Mouse (Mus musculus): ENCODE measurements around the gene Tpm3. TPM values are rescaled to one million over a fixed set of nuclear protein-coding genes. Genes with fewer than 3 reads are reported as not detected.
A peak's percentile ranks its signal among the peaks of the same experiment; 100 is the strongest.

Gene Tpm3
- total and polyA plus RNA-seq, 3 experiments, result 205 to 274 (median 273) TPM

DNA sequence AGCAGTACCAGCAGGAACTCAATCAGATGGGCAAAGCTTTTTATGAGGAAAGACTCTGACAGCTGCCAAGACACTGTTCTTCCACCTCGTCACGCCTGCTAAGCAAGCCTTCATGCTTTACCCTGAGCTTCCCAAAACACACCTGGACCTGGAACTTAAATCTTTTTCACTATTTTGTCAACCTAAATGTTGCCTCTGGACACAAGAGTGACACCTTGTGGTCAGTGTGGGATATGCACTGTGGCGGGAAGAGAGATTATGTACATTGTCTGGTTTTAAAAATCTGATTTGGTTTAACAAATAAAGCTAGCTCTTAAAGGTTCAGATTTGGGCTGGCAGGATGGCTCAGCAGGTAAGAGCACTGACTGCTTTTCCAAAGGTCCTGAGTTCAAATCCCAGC lies 6.9 kb upstream of the Tpm3 start:
- Histone ChIP-seq H3K4me3 (ENCODE audit: control insufficient read depth in 1 of 2, insufficient read depth in 1 of 2, low read depth in 2 of 2, low read length in 2 of 2) (no peak overlapping the region), H3K9me3 (replicated peaks; ENCODE audit: insufficient read depth, low read length) (no peaks in the 10 kb centered on the region), H3K27ac (ENCODE audit: control insufficient read depth, low read depth, low read length) (no peak overlapping the region), H3K36me3 (ENCODE audit: control insufficient read depth in 1 of 2, insufficient read depth in 2 of 2, low read length in 2 of 2) (peaks cover 0 to 2% of the 10 kb centered on the region in 2 experiments; a peak in 1 of 4 replicates), H3K9ac (ENCODE audit: control insufficient read depth, low read depth, low read length, poor library complexity, severe bottlenecking) (no peak overlapping the region), H3K27me3 (ENCODE audit: control insufficient read depth in 1 of 2, insufficient read depth in 2 of 2, low read length in 2 of 2) (no peaks in the 10 kb centered on the region), H3K79me2 (ENCODE audit: control insufficient read depth, insufficient read depth, low read length, poor library complexity) (no peaks in the 10 kb centered on the region), H3K4me1 (ENCODE audit: control insufficient read depth in 1 of 2, insufficient read depth in 2 of 2, low read length in 2 of 2) (no peaks in the 10 kb centered on the region)
- peak; percentile 52 for TF ChIP-seq RAD21 (IDR thresholded peaks at IDR 0.05; ENCODE audit: low read depth, low read length)
- TF ChIP-seq HCFC1 (IDR thresholded peaks at IDR 0.05; ENCODE audit: low read depth, low read length), result no peak
- no peak for TF ChIP-seq MAX (IDR thresholded peaks at IDR 0.05; ENCODE audit: low read length)
- peak; percentile 62; the same call in 1 of the 2 replicates for TF ChIP-seq RCOR1 (IDR thresholded peaks at IDR 0.05; ENCODE audit: low read depth, low read length)
- no peak for TF ChIP-seq CHD1 (IDR thresholded peaks at IDR 0.05; ENCODE audit: low read depth, low read length)
- no peak for TF ChIP-seq MXI1 (IDR thresholded peaks at IDR 0.05; ENCODE audit: low read depth, low read length)
- no peak for TF ChIP-seq EP300 (IDR thresholded peaks at IDR 0.05; ENCODE audit: low read depth in 1 of 2, low read length in 2 of 2)
- TF ChIP-seq CTCF (IDR thresholded peaks at IDR 0.05 in 2 of 3, conservative IDR thresholded peaks at IDR 0.05 in 1 of 3; ENCODE audit: control insufficient read depth in 1 of 3, insufficient read depth in 1 of 3, low read depth in 2 of 3, low read length in 3 of 3, poor library complexity in 1 of 3, severe bottlenecking in 1 of 3), result peak; percentile 67 to 99 (median 85)
- TF ChIP-seq USF2 (IDR thresholded peaks at IDR 0.05; ENCODE audit: borderline replicate concordance in 1 of 2, insufficient read depth in 1 of 2, low read depth in 1 of 2, low read length in 2 of 2), result no peak
- TF ChIP-seq MAZ (IDR thresholded peaks at IDR 0.05; ENCODE audit: low read depth, low read length), result no peak
- TF ChIP-seq POLR2A (IDR thresholded peaks at IDR 0.05; ENCODE audit: control insufficient read depth in 1 of 2, insufficient read depth in 1 of 2, low read depth in 1 of 2, low read length in 2 of 2, poor library complexity in 1 of 2), result no peak
- no peak for TF ChIP-seq NRF1 (IDR thresholded peaks at IDR 0.05; ENCODE audit: insufficient read depth, low read depth, low read length, poor library complexity, severe bottlenecking)
- TF ChIP-seq NELFE (IDR thresholded peaks at IDR 0.05; ENCODE audit: low read depth, low read length), result no peak
- no peak for TF ChIP-seq USF1 (IDR thresholded peaks at IDR 0.05; ENCODE audit: low read depth, low read length)
- TF ChIP-seq E2F4 (IDR thresholded peaks at IDR 0.05; ENCODE audit: borderline replicate concordance, low read depth, low read length), result no peak
- TF ChIP-seq TAL1 (IDR thresholded peaks at IDR 0.05; ENCODE audit: low read length), result no peak
- no peak for TF ChIP-seq POLR2AphosphoS2 (IDR thresholded peaks at IDR 0.05; ENCODE audit: low read length)
- TF ChIP-seq TCF12 (IDR thresholded peaks at IDR 0.05; ENCODE audit: low read depth, low read length), result no peak
- no peak for TF ChIP-seq ETS1 (IDR thresholded peaks at IDR 0.05; ENCODE audit: low read depth, low read length)
- TF ChIP-seq ZC3H11A (IDR thresholded peaks at IDR 0.05; ENCODE audit: low read depth, low read length), result 0 out of 2 replicates have a peak, but pooled peaks have one; percentile 14
- TF ChIP-seq ELF1 (IDR thresholded peaks at IDR 0.05; ENCODE audit: low read depth, low read length), result no peak
- TF ChIP-seq JUND (IDR thresholded peaks at IDR 0.05; ENCODE audit: low read depth, low read length), result no peak
- no peak for TF ChIP-seq MYB (IDR thresholded peaks at IDR 0.05; ENCODE audit: low read depth, low read length)
- no peak for TF ChIP-seq GABPA (IDR thresholded peaks at IDR 0.05; ENCODE audit: low read depth, low read length)
- no peak for TF ChIP-seq ZMIZ1 (IDR thresholded peaks at IDR 0.05; ENCODE audit: low read depth, low read length)
- TF ChIP-seq TBP (IDR thresholded peaks at IDR 0.05; ENCODE audit: low read depth, low read length), result no peak
- no peak for TF ChIP-seq POLR2AphosphoS5 (IDR thresholded peaks at IDR 0.05; ENCODE audit: borderline replicate concordance, low read depth, low read length)
- no peak for TF ChIP-seq MAFK (IDR thresholded peaks at IDR 0.05; ENCODE audit: borderline replicate concordance, low read depth, low read length)
- TF ChIP-seq GATA1 (IDR thresholded peaks at IDR 0.05; ENCODE audit: low read depth, low read length), result no peak
- TF ChIP-seq ZNF384 (IDR thresholded peaks at IDR 0.05; ENCODE audit: low read depth, low read length), result no peak
- TF ChIP-seq MYC (IDR thresholded peaks at IDR 0.05; ENCODE audit: low read depth, low read length), result no peak
- no peak for TF ChIP-seq KAT2A (conservative IDR thresholded peaks at IDR 0.05; ENCODE audit: low read depth, low read length)
- no peak for TF ChIP-seq MEF2A (IDR thresholded peaks at IDR 0.05; ENCODE audit: extremely low read depth, insufficient replicate concordance, low read depth, low read length, poor library complexity, severe bottlenecking)
- no peak for TF ChIP-seq BHLHE40 (IDR thresholded peaks at IDR 0.05; ENCODE audit: borderline replicate concordance, low read depth, low read length)
- no peak for TF ChIP-seq CHD2 (IDR thresholded peaks at IDR 0.05; ENCODE audit: low read length)
- peak; percentile 76 for TF ChIP-seq SMC3 (IDR thresholded peaks at IDR 0.05; ENCODE audit: low read depth, low read length)
- TF ChIP-seq ZKSCAN1 (IDR thresholded peaks at IDR 0.05; ENCODE audit: low read depth, low read length), result no peak
- no peak for TF ChIP-seq SIN3A (IDR thresholded peaks at IDR 0.05; ENCODE audit: low read length)
- no peak for TF ChIP-seq UBTF (IDR thresholded peaks at IDR 0.05; ENCODE audit: borderline replicate concordance, insufficient read depth, low read depth, low read length)
- DNase-seq (ENCODE audit: low read depth, low spot score), result peak; percentile 82
